Mouse (Mus musculus): ENCODE measurements around the gene Krtap9-1. TPM values are rescaled to one million over a fixed set of nuclear protein-coding genes. Genes with fewer than 3 reads are reported as not detected.

The Krtap9-1 gene
- polyA plus RNA-seq, 1 experiment from 2014 or later, result not detected

Other genes with a start within 250 kb of the Krtap9-1 start
- not detected in 2 replicates for gene Krtap4-1, start 245.2 kb upstream of the Krtap9-1 start, polyA plus RNA-seq (2015; fragmentation: Nextera tagmentation; extraction: Ambion mirVana)
- not detected in 2 replicates for gene Krtap4-2, start 238.3 kb upstream of the Krtap9-1 start, polyA plus RNA-seq (2015; fragmentation: Nextera tagmentation; extraction: Ambion mirVana)
- gene Krtap4-7, start 229.3 kb upstream of the Krtap9-1 start, polyA plus RNA-seq (2015; fragmentation: Nextera tagmentation; extraction: Ambion mirVana), result not detected in 2 replicates
- not detected in 2 replicates for gene Gm11555, start 223.2 kb upstream of the Krtap9-1 start, polyA plus RNA-seq (2015; fragmentation: Nextera tagmentation; extraction: Ambion mirVana)
- gene Gm11563, start 214.4 kb upstream of the Krtap9-1 start, polyA plus RNA-seq (2015; fragmentation: Nextera tagmentation; extraction: Ambion mirVana), result not detected in 2 replicates
- gene Krtap4-6, start 207.4 kb upstream of the Krtap9-1 start, polyA plus RNA-seq (2015; fragmentation: Nextera tagmentation; extraction: Ambion mirVana), result not detected in 2 replicates
- not detected in 2 replicates for gene Gm14190, start 182.6 kb upstream of the Krtap9-1 start, polyA plus RNA-seq (2015; fragmentation: Nextera tagmentation; extraction: Ambion mirVana)
- gene Gm14180, start 139.1 kb upstream of the Krtap9-1 start, polyA plus RNA-seq (2015; fragmentation: Nextera tagmentation; extraction: Ambion mirVana), result not detected in 2 replicates
- not detected in 2 replicates for gene Gm11595, start 100.5 kb upstream of the Krtap9-1 start, polyA plus RNA-seq (2015; fragmentation: Nextera tagmentation; extraction: Ambion mirVana)
- gene Krtap4-8, start 92.7 kb upstream of the Krtap9-1 start, polyA plus RNA-seq (2015; fragmentation: Nextera tagmentation; extraction: Ambion mirVana), result not detected in 2 replicates
- not detected in 2 replicates for gene Krtap4-9, start 88.2 kb upstream of the Krtap9-1 start, polyA plus RNA-seq (2015; fragmentation: Nextera tagmentation; extraction: Ambion mirVana)
- gene Gm11596, start 79.9 kb upstream of the Krtap9-1 start, polyA plus RNA-seq (2015; fragmentation: Nextera tagmentation; extraction: Ambion mirVana), result not detected in 2 replicates
- gene Gm11569, start 74.5 kb upstream of the Krtap9-1 start, polyA plus RNA-seq (2015; fragmentation: Nextera tagmentation; extraction: Ambion mirVana), result not detected in 2 replicates
- not detected in 2 replicates for gene Gm11554, start 68.9 kb upstream of the Krtap9-1 start, polyA plus RNA-seq (2015; fragmentation: Nextera tagmentation; extraction: Ambion mirVana)
- gene Krtap4-13, start 63.5 kb upstream of the Krtap9-1 start, polyA plus RNA-seq (2015; fragmentation: Nextera tagmentation; extraction: Ambion mirVana), result not detected in 2 replicates
- gene Gm11564, start 57.7 kb upstream of the Krtap9-1 start, polyA plus RNA-seq (2015; fragmentation: Nextera tagmentation; extraction: Ambion mirVana), result not detected in 2 replicates
- not detected in 2 replicates for gene 2300003K06Rik, start 35.3 kb upstream of the Krtap9-1 start, polyA plus RNA-seq (2015; fragmentation: Nextera tagmentation; extraction: Ambion mirVana)
- not detected in 2 replicates for gene Krtap4-16, start 21.8 kb upstream of the Krtap9-1 start, polyA plus RNA-seq (2015; fragmentation: Nextera tagmentation; extraction: Ambion mirVana)
- not detected in 2 replicates for gene Gm11568, start 15.5 kb upstream of the Krtap9-1 start, polyA plus RNA-seq (2015; fragmentation: Nextera tagmentation; extraction: Ambion mirVana)
- not detected in 2 replicates for gene Gm11559, start 8.9 kb upstream of the Krtap9-1 start, polyA plus RNA-seq (2015; fragmentation: Nextera tagmentation; extraction: Ambion mirVana)
- gene Gm11567, start 5.8 kb downstream of the Krtap9-1 start, polyA plus RNA-seq (2015; fragmentation: Nextera tagmentation; extraction: Ambion mirVana), result not detected in 2 replicates
- gene Krtap31-1, start 34.5 kb downstream of the Krtap9-1 start, polyA plus RNA-seq (2015; fragmentation: Nextera tagmentation; extraction: Ambion mirVana), result not detected in 2 replicates
- gene Gm11565, start 41.4 kb downstream of the Krtap9-1 start, polyA plus RNA-seq (2015; fragmentation: Nextera tagmentation; extraction: Ambion mirVana), result not detected in 2 replicates
- not detected in 2 replicates for gene Krtap31-2, start 62.9 kb downstream of the Krtap9-1 start, polyA plus RNA-seq (2015; fragmentation: Nextera tagmentation; extraction: Ambion mirVana)
- not detected in 2 replicates for gene Krtap9-5, start 75.1 kb downstream of the Krtap9-1 start, polyA plus RNA-seq (2015; fragmentation: Nextera tagmentation; extraction: Ambion mirVana)
- not detected in 2 replicates for gene Krtap29-1, start 105.7 kb downstream of the Krtap9-1 start, polyA plus RNA-seq (2015; fragmentation: Nextera tagmentation; extraction: Ambion mirVana)
- gene Krtap16-1, start 113.2 kb downstream of the Krtap9-1 start, polyA plus RNA-seq (2015; fragmentation: Nextera tagmentation; extraction: Ambion mirVana), result 0.13 and 0.23 TPM in 2 replicates
- gene Krtap17-1, start 120.6 kb downstream of the Krtap9-1 start, polyA plus RNA-seq (2015; fragmentation: Nextera tagmentation; extraction: Ambion mirVana), result 0.69 and 1.00 TPM in 2 replicates
- not detected in 2 replicates for gene Krt33a, start 142.8 kb downstream of the Krtap9-1 start, polyA plus RNA-seq (2015; fragmentation: Nextera tagmentation; extraction: Ambion mirVana)
- gene Krt33b, start 156.5 kb downstream of the Krtap9-1 start, polyA plus RNA-seq (2015; fragmentation: Nextera tagmentation; extraction: Ambion mirVana), result 0.11 TPM in 1 of 2 replicates, not detected in the other
- gene Krt34, start 168.2 kb downstream of the Krtap9-1 start, polyA plus RNA-seq (2015; fragmentation: Nextera tagmentation; extraction: Ambion mirVana), result not detected in 2 replicates
- gene Krt31, start 177.2 kb downstream of the Krtap9-1 start, polyA plus RNA-seq (2015; fragmentation: Nextera tagmentation; extraction: Ambion mirVana), result not detected in 2 replicates
- not detected in 2 replicates for gene Krt32, start 214.8 kb downstream of the Krtap9-1 start, polyA plus RNA-seq (2015; fragmentation: Nextera tagmentation; extraction: Ambion mirVana)
- gene Krt35, start 222.9 kb downstream of the Krtap9-1 start, polyA plus RNA-seq (2015; fragmentation: Nextera tagmentation; extraction: Ambion mirVana), result 0.09 TPM in 1 of 2 replicates, not detected in the other
- gene Krt36, start 232.2 kb downstream of the Krtap9-1 start, polyA plus RNA-seq (2015; fragmentation: Nextera tagmentation; extraction: Ambion mirVana), result 0.14 TPM in 1 of 2 replicates, not detected in the other
- 0.24 and 0.37 TPM in 2 replicates for gene Krt13, start 248.2 kb downstream of the Krtap9-1 start, polyA plus RNA-seq (2015; fragmentation: Nextera tagmentation; extraction: Ambion mirVana)